Mouse (Mus musculus) NIH3T3 (cell line): ENCODE measurements around the gene Irf7.

Experiments used
- DNase-seq: peaks from one replicate; pipeline ENCODE4 v3.0.0-alpha.2; 2012; ENCODE audit warnings: low read depth

The Irf7 gene

GRCm38 (mm10) chr7:141220377-141220776 lies 45.9 kb downstream of the Irf7 start:
- no peak for DNase-seq

- DNase-seq, result no peak
These were observed 46.7 kb downstream of the Irf7 start for GRCm38 (mm10) chr7:141219558-141220099.

DNA sequence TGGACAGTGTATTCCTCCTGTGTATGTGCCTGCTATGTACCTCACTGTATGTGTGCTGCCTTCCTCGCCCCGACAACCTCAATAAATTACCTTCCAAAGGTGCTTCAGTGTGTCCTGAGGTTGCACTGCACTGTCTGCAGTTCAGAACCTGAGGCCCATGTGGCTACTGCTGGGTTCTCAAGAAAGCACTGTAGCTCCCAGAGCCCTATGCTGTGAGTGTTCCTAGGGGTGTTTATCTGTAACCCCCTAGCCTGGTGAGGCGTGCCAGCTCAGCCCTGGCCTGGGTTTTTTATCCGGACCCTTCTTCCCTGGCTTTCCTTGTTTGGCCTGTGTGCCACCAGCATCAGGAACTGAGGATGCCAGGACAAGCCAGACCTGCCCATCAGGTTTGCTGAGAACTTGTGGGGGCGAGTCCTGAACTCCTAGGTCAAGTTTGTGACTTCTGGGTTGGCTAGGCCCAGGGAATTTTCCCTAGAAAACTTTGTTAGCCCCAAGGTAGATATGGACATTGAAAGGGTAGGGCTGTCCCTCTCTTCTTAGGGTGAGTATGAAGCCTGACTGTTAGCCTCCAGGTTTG lies 47.6 kb downstream of the Irf7 start:
- DNase-seq, result no peak

DNA sequence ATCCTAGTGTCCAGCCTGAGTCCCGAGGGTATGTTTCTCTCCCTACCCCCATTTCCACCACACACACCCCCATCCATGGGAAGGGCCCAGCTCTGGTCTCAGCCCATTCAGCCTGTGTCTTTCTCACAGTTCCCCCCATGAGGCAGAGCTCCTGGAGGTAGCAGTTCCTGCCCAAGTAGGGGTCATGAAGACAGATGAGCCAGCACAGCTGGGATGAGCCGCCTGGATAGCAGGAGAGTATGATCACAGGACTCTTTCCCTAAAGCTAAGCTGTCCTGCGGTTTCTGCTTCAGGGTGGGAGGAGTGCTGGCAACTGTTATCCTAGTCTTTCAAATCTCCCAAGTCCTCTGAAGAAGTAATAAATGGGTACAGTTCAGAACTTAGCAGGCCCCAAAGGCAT lies 48.1 kb downstream of the Irf7 start:
- DNase-seq, result no peak

DNA sequence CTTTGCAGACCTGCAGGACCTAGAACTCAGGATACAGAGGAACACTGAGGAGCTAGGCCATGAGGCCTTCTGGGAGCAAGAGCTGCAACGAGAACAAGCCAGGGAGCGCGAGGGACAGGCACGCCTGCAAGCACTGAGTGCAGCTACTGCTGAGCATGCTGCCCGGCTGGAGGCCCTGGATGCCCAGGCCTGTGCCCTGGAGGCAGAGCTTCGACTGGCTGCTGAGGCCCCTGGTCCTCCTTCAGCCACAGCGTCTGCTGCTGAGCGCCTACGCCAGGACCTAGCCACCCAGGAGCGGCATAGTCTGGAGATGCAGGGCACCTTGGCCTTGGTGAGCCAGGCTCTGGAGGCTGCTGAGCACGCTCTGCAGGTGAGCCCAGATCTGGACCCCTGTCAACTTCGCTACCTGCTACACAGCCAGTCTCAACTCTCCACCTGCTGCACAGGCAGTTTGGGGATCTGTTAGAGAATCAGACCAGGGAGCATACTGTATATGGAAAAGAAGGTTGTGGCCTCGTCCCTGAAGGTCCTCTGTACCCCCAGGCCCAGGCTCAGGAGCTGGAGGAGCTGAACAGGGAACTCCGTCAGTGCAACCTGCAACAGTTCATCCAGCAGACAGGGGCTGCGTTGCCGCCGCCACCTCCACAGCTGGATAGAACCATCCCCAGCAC lies 48.8 kb downstream of the Irf7 start:
- no peak for DNase-seq

GRCm38 (mm10) chr7:141216894-141217293 lies 49.4 kb downstream of the Irf7 start:
- no peak for DNase-seq

- DNase-seq, result peak; percentile 28
These were observed 50.2 kb downstream of the Irf7 start for GRCm38 (mm10) chr7:141215880-141216733.

GRCm38 (mm10) chr7:141215101-141215879 lies 51.0 kb downstream of the Irf7 start, which contains the start of gene Rassf7:
Gene Rassf7, plus strand, starts transcription at chr7:141215860.
- DNase-seq, result peak; percentile 91

- no peak for DNase-seq
These were observed 52.0 kb downstream of the Irf7 start for GRCm38 (mm10) chr7:141214310-141214709.

DNA sequence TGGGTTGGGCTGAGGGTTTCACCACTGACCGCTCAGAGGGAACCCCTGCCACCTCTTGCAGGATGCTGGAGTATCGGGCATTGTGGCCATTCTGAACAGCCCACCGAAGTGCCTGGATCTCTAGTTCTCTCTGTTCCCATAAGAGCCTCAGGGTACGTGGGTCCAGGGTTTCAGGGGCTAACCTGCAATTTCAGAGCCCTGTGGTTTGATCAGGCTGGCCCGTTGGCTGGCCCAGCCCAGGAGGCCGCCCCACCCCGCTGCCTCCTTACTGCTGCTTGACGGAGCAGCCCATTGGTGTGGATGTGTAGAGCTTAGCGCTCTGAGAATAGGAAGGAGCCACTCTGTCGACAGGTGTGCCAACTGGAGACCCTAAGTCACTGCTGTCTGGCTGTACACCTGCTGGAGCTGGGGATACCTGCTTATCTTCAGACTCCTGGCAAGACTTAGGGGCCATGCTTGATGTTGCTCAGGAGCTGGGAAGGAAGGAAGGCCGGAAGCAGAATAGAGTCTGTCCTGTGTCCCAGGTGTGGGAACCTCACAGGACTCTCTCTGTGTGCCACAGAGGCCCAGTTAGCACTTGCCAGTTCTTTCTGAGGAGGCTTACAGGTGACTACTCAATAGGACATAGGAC lies 52.6 kb downstream of the Irf7 start, which contains the start of gene Lmntd2:
TSS of gene Lmntd2 (minus strand) at position 476 of the 631 bp plus-strand sequence.
- no peak for DNase-seq

DNA sequence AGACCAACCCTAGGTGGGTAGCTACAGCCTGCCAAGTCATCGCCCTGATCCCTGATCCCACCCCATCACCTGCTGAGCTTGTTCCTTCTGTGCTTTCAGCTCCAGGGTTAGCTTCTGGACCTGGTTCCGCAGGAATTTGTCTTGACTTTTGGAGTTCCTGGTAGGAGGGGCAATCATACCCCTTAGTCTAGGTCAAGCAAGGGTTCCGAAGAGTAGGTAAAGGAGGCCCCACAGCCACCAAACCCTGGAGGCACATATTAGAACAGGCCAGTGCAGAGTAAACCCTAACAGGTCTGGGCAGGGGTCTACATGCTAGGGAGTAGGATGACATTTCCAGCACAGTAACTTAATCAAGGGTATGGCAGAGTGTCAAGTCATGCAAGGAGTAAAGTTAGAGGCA lies 53.1 kb downstream of the Irf7 start:
- no peak for DNase-seq
